In the genomic region with DNA sequence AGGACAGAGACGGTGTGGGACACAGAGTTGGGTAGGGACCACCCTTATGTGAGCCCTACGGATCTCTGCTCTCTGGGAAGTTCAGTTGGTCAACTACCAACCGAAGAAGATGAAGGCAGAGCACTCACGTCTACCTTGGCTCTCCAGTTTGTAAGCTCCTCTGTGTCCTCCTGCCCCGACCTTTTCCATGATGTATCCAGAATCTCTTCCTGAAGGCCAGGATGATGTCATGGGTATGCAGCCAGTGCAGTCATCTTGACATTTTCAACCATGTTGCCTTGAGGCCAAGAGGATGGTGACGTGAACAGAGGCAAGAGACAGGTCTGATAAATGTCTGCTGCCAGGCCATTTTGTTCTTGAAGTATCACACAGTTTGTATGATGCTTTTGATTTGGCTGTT, we compare ENCODE assay signal across 26 mouse cellular contexts.
"Had no signal": no experiment of that assay in that cellular context is flagged by ENCODE, and none has a peak within 500 bp of the region (broad histone marks: within the 10 kb centered on the region; RNA-seq: fewer than 3 reads in every experiment).

No protein-coding gene starts in this region.

- H3K4me3 ChIP-seq: heart, embryonic 10.5 days; heart, embryonic 12.5 days; hindbrain, embryonic 13.5 days; hindbrain, embryonic 15.5 days; kidney, embryonic 15.5 days; left cerebral cortex, adult 2 months; limb, embryonic 10.5 days; limb, embryonic 12.5 days; liver, embryonic 13.5 days; liver, embryonic 15.5 days had no signal

- H3K27ac ChIP-seq: heart, embryonic 10.5 days; hindbrain, embryonic 13.5 days; hindbrain, embryonic 15.5 days; hindbrain, postnatal 0 days; kidney, embryonic 15.5 days; kidney, postnatal 0 days; left cerebral cortex, adult 2 months; limb, embryonic 10.5 days; limb, embryonic 12.5 days; liver, embryonic 13.5 days; liver, embryonic 15.5 days had no signal

- H3K9ac ChIP-seq: heart, embryonic 12.5 days; hindbrain, embryonic 13.5 days; hindbrain, embryonic 15.5 days; kidney, embryonic 15.5 days; limb, embryonic 12.5 days; liver, embryonic 13.5 days; liver, embryonic 15.5 days had no signal

- H3K27me3 ChIP-seq: heart, embryonic 12.5 days; hindbrain, embryonic 15.5 days; limb, embryonic 12.5 days; liver, embryonic 13.5 days; liver, embryonic 15.5 days had no signal

- H3K4me2 ChIP-seq: heart, embryonic 12.5 days; hindbrain, embryonic 13.5 days; hindbrain, embryonic 15.5 days; kidney, embryonic 15.5 days; limb, embryonic 12.5 days; liver, embryonic 11.5 days; liver, embryonic 13.5 days; liver, embryonic 15.5 days had no signal

- H3K9me3 ChIP-seq: heart, embryonic 10.5 days; heart, embryonic 12.5 days; hindbrain, embryonic 13.5 days; hindbrain, embryonic 15.5 days; kidney, embryonic 15.5 days; limb, embryonic 10.5 days; limb, embryonic 12.5 days; liver, embryonic 13.5 days; liver, embryonic 15.5 days had no signal

- H3K36me3 ChIP-seq: heart, embryonic 10.5 days; heart, embryonic 12.5 days; hindbrain, embryonic 13.5 days; hindbrain, embryonic 15.5 days; kidney, embryonic 15.5 days; limb, embryonic 12.5 days; liver, embryonic 13.5 days; liver, embryonic 15.5 days had no signal

- DNase-seq: gastrocnemius, postnatal 14 days; gastrocnemius, postnatal 36 days; heart, adult 18-20 months; heart, postnatal 14 days; heart, postnatal 36 days; kidney, adult 11 months; kidney, adult 2 months; kidney, adult 9 months; kidney, postnatal 14 days; kidney, postnatal 36 days; layer of hippocampus, adult 9-11 months; liver; liver, embryonic 13.5 days had no signal

- ATAC-seq: hindbrain, postnatal 0 days; intestine, embryonic 16.5 days had no signal
